Mouse (Mus musculus) heart, postnatal 0 days (tissue): ENCODE measurements around the gene Tns1.

Experiments
- CTCF ChIP-seq: IDR thresholded peaks from 2 replicates; pipeline ENCODE4 v1.5.1; 2016; ENCODE audit warnings: antibody characterized with exemption, control low read depth, low read depth
- EP300 ChIP-seq: IDR thresholded peaks from 2 replicates; pipeline ENCODE4 v1.6.1; 2016; ENCODE audit warnings: antibody characterized with exemption, low read depth

- TF ChIP-seq EP300, result no peak
- TF ChIP-seq CTCF, result no peak
Observed at GRCm38 (mm10) chr1:73920701-73921100, 203.5 kb downstream of the Tns1 start.
